Mouse (Mus musculus) cerebellum, adult (tissue): Measurements from ENCODE around the gene Acat1.
A peak's percentile ranks its signal among the peaks of the same experiment; 100 is the strongest.

Experiments used
- ATAC-seq: cut with Nextera tagmentation; 2 replicates; pipeline ENCODE4 v1.9.2; 2017; ENCODE audit warnings: mild to moderate bottlenecking, moderate library complexity, mixed read lengths; ENCODE audit not compliant: insufficient number of reproducible peaks, low FRiP score, low TSS enrichment

Gene Acat1

GRCm38 (mm10) chr9:53536558-53537320 lies 73.4 kb downstream of the Acat1 start, which contains the start of the genes Atm and Npat:
TSS of gene Atm (minus strand) at chr9:53536740.
TSS of gene Npat (plus strand) at chr9:53537047.
- peak; percentile 99 for ATAC-seq

GRCm38 (mm10) chr9:53535416-53536320 lies 74.5 kb downstream of the Acat1 start:
- no peak for ATAC-seq
